Mouse (Mus musculus): ENCODE results near the gene Sult1a1.
"Not testable (repeated sequence)": the region's sequence is repeated elsewhere in the genome, so short reads cannot be mapped to it uniquely, and the experiment has no call there.

The Sult1a1 gene

GRCm38 (mm10) chr7:126697838-126698237 lies 21.6 kb upstream of the Sult1a1 start:
- intact Hi-C loops (cut with DNase I) = loop anchor here (5.0 kb wide), 1 partner anchor 116 kb away; the partner anchor contains the start of gene Apobr

- intact Hi-C loops (cut with DNase I) = loop anchor here (5.0 kb wide), 1 partner anchor 115 kb away; the partner anchor contains the start of gene Apobr
Measured at GRCm38 (mm10) chr7:126696886-126697285, 20.7 kb upstream of the Sult1a1 start.

GRCm38 (mm10) chr7:126696303-126696702 lies 20.1 kb upstream of the Sult1a1 start:
- intact Hi-C loops (cut with DNase I) = loop anchor here (5.0 kb wide), 1 partner anchor 114 kb away; the partner anchor contains the start of gene Apobr

DNA sequence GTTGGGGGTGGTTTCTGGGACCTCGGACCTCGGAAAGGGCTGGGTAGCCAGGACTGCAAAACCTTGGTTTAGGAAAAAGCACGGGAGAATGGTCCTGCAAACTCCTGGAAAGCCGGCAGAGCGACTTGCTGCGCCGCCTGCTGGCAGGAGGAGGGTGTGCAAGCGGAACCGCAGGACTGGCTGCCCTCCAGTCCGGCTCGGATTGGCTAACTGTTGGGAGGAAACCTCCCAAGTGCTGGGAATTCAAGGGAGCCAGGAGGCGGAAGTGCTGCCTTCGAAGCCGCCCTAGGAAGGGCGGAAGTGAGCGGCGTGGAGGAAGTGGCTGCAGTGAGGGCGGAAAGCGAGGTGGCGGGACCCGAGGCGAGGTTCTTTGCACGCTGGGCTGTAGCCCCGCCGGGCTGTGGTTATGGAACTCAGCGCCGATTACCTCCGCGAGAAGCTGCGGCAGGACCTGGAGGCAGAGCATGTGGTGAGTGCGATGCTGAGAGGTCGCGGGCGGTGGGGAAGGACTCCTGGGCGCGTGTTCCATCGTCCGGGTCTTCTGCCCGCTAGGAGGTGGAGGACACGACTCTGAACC lies 19.5 kb upstream of the Sult1a1 start, which contains the start of gene Slx1b:
TSS of gene Slx1b (minus strand) at position 154 of the 577 bp plus-strand sequence.
- intact Hi-C loops (cut with DNase I) = loop anchor here (5.0 kb wide), 1 partner anchor 113 kb away; the partner anchor contains the start of gene Apobr

DNA sequence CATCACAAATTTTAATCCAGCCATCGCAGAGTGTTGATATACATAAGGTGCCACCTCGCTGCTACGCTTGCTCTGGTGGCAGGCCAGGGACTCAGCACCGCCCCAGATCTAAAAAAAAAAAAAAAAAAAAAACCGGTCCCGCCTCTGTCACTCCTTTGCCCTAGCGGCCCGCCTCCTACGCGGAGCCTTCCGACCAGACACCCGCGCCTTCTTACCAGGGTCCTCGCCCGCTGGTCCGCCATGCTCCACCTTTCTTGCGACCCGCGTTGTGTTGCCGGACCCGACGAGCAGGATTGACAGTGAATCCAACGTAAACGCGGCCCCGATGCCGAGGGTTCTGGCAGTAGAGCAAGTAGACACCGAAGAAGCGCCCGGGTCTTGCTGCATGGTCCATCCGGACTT lies 19.0 kb upstream of the Sult1a1 start, which contains the start of gene Bola2:
TSS of gene Bola2 (plus strand) at position 192 of the 402 bp plus-strand sequence.
- intact Hi-C loops (cut with DNase I) = loop anchor here (5.0 kb wide), 1 partner anchor 113 kb away; the partner anchor contains the start of gene Apobr

- intact Hi-C loops (cut with DNase I) = loop anchor here (5.0 kb wide), 1 partner anchor 112 kb away; the partner anchor contains the start of gene Apobr
Measured at GRCm38 (mm10) chr7:126694441-126695051, 18.3 kb upstream of the Sult1a1 start.

DNA sequence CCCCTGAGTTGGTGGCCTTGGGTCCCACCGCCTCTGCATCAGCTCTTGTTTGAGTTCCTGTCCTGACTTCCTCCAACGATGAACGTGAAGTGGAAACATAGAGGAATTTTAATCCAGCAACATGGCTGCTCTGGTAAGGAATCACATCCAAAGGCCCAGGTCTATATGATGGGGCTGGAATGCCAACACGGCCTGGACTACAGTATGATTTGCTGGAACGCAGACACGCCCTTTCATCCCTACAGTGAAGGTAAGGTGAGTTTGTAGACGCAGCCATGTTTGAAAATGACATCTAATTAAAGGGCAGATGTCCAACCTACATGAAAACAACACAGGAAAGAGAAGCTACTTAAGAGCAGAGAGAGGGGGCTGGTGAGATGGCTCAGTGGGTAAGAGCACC lies 17.5 kb upstream of the Sult1a1 start:
- intact Hi-C loops (cut with DNase I) = loop anchor here (2.0 kb wide), 1 partner anchor 17 kb away; the partner anchor contains the start of gene Sult1a1

- intact Hi-C loops (cut with DNase I) = loop anchor here (2.0 kb wide), 1 partner anchor 16 kb away; the partner anchor contains the start of gene Sult1a1
Measured at GRCm38 (mm10) chr7:126693256-126693655, 17.0 kb upstream of the Sult1a1 start.

GRCm38 (mm10) chr7:126692426-126692825 lies 16.2 kb upstream of the Sult1a1 start:
- intact Hi-C loops (cut with DNase I) = loop anchor here (1.0 to 2.0 kb wide), 2 partner anchors 16 to 47 kb away; partner anchors contain the start of gene Sult1a1

DNA sequence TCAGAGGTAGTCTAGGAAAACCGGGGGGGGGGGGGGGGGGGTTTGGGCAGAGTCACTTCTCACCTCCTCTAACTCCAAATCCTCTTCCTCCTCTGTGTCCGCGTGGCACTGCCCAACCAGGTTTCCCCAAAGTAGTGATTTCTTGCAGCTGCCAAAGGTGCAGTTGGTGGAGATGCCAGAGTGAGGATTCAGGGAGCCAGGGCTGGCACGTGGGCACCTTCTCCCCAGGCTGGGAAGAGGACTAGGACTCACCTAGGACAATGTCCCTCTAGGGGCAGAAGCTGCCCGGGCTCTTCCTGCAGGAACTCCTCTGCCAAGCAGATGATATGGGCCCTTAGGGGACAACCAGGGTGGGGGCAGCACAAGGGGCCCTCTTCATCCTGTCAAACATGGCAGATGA lies 15.4 kb upstream of the Sult1a1 start:
- intact Hi-C loops (cut with DNase I) = loop anchor here (1.0 to 2.0 kb wide), 2 partner anchors 15 to 46 kb away; partner anchors contain the start of gene Sult1a1

- intact Hi-C loops (cut with DNase I) = no loop called here
Measured at GRCm38 (mm10) chr7:126690737-126691136, 14.5 kb upstream of the Sult1a1 start.

DNA sequence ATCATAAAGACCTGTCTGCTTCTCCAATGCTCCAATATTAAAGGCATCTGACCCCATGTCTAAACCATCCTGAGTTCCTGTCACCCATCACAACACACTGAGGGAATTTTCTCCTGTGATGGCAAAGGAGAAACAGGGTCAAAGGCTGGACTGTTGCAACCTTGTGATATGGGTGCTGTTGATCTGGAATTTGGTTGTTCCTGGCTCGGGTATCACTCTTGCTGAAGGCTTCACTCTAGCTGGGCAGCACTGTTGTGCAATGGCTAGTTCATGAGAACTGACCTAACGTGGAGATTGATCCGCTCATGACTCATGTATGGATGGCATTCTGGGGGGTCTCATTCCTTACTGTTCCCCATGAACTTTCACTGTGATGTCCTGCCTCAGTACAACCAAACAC lies 12.8 kb upstream of the Sult1a1 start:
- intact Hi-C loops (cut with DNase I) = no loop called here

- intact Hi-C loops (cut with DNase I) = not testable (repeated sequence)
Measured at GRCm38 (mm10) chr7:126688156-126688555, 11.9 kb upstream of the Sult1a1 start.

- intact Hi-C loops (cut with DNase I) = no loop called here
Measured at GRCm38 (mm10) chr7:126681221-126681620, 5.0 kb upstream of the Sult1a1 start.

DNA sequence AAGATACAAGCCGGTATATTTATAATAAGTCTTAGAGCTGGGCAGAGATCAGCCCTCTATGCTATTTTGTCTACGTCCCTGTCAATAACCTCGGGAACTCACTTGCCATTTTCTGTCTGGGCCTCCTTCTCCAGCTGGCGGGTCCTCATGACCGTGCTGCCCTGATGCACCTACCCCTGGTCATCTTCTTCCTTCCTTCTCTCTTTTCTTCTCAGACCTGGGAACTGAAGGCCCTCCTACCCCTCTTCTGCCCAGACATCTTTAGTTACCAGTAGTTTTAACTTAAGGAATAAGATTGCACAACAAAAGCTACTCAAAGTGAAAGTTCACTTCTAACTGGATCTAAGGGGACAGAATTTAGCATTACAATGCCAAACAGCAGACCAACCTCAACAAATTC lies 3.5 kb upstream of the Sult1a1 start:
- intact Hi-C loops (cut with DNase I) = no loop called here

DNA sequence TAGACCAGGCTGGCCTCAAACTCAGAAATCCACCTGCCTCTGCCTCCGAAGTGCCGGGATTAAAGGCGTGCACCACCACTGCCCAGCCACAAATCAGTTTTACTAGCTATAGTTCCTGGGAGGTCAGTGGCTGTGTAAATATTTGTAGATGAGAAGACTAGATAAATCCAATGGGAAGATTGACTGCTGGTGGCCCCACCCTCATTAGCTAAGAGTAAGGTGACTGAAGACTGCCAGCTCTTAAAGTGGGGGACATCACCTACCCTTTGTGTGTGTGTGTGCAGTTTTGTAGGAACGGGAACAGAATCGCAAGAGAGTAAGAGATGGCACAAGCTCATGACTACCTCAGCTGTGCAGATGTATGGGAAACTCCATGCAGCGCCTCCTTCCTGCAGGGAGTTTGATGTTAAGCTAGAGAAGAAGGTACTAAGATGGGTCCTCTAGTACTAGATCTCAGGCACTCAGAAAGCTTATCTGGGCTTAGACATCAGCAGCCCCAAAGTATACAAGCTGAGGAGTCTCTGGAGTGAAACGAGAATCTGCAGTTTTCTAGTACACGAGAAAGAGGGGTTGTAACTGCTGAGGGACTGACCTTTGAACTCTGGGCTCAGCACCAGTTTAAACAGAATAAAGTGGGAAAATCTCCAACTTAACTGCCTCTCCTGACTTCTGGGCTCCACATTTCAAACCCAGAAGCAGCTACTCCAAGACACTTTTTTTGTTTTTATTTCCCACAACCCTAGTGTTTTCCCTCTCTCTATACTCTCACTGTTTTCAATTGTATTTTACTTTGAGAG lies 2.5 kb upstream of the Sult1a1 start:
- intact Hi-C loops (cut with DNase I) = no loop called here

- intact Hi-C loops (cut with DNase I) = loop anchor here (2.0 kb wide), 1 partner anchor 16 kb away; no protein-coding TSS in a partner anchor
Measured at GRCm38 (mm10) chr7:126676631-126677220, 494 bp upstream of the Sult1a1 start.

- intact Hi-C loops (cut with DNase I) = no loop called here
Measured at GRCm38 (mm10) chr7:126675104-126675503, 1.1 kb downstream of the Sult1a1 start.

DNA sequence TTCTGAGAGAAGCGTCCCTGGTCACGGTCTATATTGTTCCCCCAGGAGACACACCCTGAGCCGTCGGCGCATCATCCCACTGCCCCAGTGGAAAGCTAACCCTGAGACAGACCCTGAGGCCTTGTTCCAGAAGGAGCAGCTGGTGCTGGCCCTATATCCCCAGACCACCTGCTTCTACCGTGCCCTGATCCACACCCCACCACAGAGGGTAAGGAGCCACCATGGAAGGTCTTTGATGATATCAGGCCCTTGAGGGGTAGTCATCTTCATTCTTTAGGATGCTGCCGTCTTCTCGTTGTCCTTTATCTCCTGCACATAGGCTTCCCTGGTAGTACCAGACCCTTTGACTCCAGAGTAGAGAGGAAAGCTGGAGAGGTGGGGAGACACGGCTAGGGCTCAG lies 4.1 kb downstream of the Sult1a1 start:
- intact Hi-C loops (cut with DNase I) = no loop called here

DNA sequence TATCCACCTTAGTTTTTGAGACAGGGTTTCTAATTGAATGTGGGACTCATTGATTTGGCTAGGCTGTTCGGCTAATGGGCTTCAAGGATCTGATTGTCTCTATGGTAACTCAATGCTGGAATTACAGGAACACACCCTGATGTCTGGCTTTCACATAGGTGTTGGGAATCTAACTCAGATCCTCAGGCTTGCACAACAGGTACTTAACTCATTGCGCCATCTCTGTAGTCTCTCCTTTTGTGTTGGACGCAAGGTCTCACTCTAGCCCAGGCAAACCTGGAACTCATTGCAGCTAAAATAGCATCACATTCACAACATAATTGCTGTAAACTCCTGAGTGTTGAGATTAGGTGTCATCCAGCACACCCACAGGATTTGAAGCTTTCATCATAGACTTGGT lies 6.1 kb downstream of the Sult1a1 start:
- intact Hi-C loops (cut with DNase I) = no loop called here

DNA sequence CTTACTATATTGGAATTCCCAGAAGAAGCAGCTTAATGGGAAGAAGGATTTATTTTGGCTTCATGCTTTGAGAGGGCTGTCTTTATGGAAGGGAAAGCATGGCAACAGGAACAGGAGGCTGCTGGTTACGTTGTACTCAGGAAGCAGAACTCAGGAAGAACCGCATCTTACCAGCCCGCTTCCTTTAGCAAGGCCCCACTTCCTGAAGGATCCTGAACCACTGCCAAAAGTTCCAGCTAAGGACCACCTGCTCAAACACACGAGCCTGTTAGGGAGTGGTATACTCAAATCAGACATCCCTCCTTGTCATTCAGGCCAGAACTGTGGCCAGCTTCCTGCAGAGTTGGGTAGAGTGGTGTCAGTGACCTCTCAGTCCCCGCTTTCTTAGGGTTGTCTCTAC lies 7.8 kb downstream of the Sult1a1 start:
- intact Hi-C loops (cut with DNase I) = no loop called here
